Mouse (Mus musculus) spleen, postnatal 14 days (tissue): Measurements from ENCODE around the gene Slc15a4.

Source experiments
- DNase-seq, 2 experiments: peaks; one replicate each; pipeline ENCODE4 v3.0.0; 2021 to 2022; ENCODE audit warnings: low spot score in 2 of 2

Slc15a4 gene

DNA sequence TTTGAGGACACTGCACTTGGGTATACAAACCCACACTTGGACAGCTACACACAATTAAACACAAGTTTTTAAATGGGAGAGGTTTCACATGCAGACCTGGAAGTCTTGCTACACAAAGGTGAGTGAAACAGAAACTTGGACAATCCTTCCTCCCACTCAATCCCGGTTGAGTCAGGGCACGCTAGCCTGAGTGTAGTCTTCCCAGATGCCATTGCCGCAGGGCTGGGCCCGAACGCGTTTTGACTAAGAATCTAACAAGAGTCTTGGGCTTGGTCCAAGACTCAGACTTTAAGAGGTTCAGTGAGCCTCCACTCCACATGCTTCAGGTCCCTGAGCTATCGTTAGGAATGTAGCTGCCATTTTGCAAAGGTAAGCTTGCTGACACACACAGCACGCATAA, 12.3 kb downstream of the Slc15a4 start:
- DNase-seq, result no peak

DNA sequence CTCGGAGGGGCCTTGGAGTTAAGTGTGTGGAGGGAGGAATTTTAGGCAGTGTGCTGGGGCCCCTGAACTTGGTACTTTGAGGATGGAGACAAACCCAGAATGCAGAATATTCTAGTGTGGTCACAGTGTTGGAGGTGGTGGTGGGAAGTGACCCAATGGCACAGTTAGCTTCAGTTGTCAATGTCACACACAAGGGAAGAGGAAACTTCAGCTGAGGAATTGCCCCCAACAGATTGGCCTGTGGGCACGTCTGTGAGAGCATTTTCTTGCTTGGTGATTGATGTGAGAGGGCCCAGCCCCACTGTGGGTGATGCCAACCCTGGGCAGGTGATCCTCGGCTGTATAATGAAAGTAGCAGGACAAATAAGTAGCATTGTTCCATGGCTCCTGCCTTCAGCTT, 13.9 kb downstream of the Slc15a4 start:
- DNase-seq, result no peak

DNA sequence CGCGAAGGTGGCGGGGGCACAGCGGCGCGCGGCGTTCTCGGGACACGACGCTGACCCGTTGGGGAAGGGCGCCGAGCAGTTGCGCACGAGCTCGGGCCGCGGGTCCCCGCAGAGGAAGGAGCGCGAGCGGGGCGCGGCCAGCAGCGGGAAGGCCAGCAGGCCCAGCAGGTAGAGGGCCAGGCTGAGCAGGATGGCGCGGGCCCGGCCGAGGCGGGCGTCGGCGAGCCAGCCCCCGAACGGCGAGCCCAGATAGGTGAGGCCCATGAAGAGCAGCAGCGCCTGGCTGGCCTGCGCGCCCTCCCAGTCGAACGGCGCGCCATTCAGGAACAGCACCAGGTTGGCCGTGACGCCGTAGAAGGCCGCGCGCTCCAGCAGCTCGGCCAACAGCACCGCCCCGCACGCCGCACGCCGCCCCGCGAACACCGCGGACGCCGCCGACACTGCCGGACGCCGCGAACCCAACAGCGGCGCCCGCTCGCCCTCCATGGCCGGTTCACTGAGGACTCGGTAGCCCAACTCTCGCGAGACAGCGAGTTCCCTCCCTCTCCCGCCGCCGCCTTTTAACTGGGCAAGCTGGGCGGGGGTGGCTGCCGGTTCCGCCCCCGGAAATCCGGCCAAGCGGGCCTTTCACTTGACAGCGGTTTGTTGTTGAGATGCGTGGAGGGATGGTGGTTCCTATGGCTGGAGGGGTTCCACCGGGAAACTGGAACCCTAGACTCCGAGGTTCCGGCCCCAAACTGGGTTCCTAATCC, 15.6 kb downstream of the Slc15a4 start:
- DNase-seq, result peak; percentile 88 to 94

DNA sequence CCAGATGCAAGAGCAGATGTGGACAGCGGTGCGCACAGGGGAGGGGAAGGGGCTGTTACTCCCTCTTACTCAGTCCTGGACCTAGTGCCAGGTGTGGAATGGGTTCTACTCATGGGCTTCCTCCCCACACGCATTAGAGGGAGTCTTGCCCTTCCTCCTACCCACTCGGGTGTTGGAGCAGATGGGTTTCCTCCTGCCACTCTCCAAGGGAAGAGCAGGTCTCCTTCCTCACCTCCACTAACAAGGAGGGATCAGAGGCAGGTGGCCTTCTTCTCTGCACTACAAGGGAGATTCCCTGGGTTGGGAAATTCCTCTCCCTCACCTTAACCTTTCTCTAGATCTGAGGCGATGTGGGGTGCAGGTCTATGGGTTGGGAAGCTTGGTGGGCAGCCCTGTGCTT, 16.5 kb downstream of the Slc15a4 start:
- no peak for DNase-seq

DNA sequence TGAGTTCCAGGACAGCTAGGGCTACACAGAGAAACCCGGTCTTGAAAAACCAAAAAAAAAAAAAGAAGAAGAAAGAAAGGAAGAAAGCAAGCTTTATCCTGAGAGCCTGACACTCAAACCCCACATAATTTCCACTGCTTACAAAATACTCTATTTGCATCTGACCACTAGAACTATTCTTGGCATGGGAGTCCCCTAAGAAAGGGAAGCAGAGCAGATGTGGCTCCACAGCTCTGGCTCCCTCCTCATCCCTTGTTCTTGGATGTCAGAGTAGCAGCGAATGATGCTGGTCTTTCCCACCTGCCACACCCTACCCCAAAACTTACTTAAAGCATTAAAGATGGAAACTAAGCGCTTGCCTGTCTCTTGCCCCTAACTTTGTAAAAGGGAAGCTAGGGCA, 17.2 kb downstream of the Slc15a4 start:
- no peak for DNase-seq

DNA sequence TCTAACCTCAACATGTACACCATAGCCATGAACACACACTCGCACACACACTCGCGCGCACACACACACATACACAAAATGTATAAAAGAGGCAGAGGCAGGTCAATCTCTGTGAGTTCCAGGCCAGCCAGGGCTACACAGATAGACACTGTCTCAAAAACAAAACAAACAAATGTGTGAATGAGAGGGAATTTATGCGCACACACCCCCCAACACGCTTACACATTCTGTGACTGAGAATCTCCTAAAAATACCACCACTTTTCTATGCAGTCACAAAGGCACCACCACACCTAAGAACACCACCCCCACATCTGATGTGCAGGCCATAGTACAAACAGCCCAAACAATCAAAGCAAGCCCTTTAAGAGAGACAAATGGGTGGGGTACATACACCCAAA, 20.3 kb downstream of the Slc15a4 start:
- DNase-seq, result no peak

DNA sequence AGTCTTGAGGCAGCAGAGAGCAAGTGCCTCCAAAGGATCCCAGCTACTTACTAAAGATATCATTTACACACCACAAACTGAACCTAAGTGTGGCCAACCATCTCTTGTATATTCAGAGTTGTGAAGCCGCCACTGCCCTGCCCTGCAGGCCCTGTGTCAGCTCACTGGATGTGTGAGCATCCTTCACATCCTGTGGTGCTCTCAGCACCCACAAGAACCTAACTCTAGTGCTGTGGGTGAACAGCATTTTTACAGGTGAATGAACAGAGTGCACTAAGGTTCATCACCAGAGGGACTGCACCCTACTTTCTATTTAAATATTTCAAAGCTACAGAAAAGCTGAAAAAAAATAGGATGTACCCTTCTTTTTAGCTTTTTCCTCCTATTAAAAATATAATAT, 20.8 kb downstream of the Slc15a4 start:
- peak in 1 of 2 experiments; percentile 25 for DNase-seq

DNA sequence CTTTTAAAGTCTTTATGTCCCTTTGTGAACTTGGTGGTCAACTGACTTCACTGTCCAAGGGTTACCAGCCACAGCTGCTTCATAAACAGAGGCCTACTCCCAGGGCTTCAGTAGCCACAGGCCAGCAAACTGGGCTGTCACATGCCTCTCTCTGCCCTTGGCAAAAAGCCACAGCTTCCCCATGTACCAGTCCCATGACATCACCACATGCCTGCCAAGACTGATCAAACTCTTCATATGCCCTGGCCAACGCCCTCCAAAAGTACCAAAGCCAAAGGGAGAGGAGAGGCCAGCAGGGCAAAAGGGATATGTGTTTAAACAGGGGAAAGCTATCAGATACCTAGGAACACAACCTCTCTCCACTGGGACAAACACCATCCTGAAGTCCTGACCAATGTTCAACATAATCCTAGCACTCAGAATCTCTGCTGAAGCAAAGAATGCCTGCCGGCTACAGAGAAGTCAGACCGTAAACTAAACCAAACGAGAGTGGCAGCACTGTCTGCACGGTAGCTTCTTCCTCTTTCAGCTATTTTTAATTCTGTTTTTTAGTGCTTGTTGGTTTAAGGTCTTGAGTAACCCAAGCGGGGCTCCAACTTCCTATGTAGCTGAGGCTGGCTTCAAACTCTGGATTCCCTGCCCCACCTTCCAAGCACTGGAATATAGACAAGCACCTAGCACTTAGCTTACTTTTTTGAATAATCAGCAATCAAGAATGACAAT, 21.7 kb downstream of the Slc15a4 start:
- DNase-seq, result peak; percentile 28 to 33

DNA sequence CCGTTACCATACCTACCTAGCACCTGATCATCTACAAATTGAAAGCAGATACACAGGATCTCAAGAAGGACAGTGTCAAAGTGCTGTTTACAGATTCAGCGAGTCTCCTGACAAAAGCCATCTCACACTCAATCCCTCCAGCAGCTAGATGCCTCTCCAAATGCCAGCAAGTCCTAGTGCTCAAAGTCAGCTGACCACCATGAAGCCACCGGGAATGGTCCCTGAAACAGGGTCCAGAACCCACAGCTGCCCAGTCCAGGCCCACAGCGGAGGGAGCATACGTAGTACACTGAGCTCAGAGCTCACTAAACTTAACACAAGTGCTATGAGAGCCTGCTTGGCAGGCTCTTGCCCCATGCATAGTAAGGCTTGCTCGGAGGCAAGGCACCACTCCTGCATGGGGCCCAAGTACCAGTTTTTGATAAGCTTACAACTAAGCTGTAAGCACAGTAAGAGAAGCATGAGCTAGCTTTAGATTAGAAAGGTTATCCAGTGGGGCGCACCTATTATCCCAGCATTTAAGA, 23.4 kb downstream of the Slc15a4 start:
- DNase-seq, result no peak

DNA sequence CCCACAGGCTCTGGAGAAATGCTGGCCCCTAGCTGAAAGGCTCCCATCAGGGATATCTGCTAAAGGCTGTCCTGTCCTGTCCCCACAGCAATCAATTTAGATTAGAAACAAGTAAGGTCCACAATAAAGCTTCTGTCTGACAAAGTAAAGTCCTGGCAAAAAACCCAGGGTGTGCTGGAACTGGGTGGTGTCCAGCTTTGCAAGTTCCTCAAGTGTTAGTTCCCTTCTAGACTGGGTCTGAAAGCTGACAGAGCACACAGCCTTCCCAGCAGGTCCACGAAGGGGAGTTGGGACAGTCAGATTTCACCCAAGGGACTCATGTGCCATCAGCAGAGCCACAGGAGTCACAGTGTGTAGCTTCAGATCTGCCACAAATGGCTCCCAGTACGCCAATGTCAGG, 25.2 kb downstream of the Slc15a4 start:
- DNase-seq, result no peak

DNA sequence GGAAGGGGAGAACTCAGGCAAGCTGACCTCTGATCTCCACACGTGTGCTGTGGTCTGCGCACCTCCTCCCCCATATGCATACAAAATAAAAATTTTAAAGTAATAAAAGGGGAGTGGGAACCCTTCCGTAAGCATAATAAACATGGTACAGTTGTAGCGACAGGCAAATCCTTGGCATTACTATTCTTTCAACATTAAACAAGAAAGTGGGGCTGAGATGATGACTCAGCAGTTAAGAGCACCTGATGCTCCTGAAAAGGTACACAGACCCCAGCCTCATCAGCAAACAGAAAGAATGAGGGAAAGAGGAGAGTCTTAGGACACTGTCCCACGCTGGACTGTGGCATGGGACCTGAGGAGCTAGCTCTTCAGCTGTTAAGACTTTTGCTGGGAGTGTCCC, 29.7 kb downstream of the Slc15a4 start:
- DNase-seq, result no peak

DNA sequence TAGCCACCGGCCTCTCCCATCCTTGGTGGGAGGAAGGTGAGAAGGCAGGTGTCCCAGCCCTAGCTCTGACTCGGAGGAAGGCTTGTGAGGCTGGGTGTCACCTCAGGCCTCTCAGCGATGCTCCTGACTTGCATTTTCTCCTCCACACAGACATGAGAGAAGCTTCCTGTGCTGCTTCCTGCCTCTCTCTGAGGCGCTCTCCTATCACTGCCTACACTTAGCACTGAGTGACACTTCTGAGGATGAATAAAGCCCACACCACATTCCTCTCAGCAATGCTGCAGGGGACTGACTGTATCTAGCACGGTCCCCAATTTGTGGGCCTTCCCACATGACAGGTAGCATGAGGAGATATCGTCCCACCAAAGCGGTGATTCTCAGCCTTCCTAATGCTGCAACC, 35.8 kb downstream of the Slc15a4 start:
- no peak for DNase-seq

DNA sequence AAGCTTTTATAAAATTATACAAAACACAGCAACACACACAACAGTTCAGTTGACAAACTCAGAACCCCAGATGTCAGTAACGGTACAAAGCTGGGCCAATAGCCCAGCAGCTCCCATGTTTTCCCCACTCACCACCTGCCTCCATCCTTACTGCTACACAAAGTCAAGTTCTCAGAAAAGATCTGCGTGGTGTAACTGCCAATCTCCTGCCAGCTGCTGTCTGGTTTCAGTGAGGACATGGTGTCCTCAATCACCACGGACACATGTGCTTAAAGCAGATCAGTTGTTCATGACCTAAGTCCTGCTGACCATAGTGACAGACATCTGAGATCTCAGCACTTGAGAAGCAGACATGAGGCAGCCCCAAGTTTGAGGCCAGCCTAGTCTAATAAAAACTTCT, 37.0 kb downstream of the Slc15a4 start:
- no peak for DNase-seq

DNA sequence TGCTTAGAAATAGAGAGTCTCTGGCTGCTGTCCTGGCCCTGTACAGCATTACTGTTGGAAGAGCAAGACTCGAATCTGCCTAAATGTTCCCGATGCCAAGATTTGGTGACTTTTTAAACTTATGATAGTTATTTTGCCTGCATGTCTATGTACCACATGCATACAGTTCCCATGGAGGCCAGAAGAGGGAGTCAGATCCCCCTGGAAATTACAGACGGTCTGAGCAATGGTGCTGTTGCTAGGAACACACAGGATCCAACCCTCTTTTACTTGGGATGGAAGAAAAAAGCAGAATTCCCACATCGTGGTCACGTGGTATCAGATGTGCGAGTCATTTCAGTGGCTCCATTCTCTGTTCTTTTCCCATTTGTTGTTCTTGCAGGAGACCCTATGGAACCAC, 39.8 kb downstream of the Slc15a4 start:
- DNase-seq, result no peak

DNA sequence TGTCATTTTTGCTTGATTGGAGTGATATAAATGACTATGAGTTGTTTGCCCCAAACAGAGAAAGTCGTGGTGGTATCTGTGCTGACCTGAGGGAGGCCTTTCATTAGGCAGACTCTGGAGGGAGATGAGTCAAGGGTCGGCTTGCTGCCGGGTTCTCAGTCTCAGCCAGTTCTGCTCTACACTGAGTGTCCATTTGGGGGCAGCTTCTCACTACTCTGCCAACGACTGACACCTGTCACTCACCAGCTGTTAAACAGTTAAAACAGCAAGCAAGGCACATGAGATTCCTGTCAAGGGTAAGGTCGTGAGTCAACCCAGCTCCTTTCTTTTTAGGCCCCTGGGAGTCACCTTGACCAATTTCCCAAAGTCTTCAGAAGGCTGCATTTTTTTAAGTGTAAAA, 40.3 kb downstream of the Slc15a4 start:
- no peak for DNase-seq

DNA sequence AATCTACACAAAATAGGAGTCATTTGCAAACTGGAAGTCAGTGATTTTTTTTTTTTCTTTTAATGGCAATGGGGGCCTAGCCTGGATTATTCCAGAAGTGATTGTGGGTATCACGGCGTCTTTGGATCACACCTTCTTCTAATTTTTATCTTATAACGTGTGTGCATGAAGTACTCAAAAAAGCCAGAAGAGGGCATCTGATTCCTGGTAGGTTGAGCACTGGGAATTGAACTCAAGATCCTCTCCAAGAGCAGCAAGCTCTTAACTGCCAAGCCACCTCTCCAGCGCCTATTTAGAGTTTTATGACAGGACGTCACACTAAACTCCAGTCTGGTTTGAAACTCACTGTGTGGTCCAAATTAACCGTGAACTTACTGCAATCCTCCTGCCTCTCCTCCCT, 44.8 kb downstream of the Slc15a4 start:
- DNase-seq, result no peak

DNA sequence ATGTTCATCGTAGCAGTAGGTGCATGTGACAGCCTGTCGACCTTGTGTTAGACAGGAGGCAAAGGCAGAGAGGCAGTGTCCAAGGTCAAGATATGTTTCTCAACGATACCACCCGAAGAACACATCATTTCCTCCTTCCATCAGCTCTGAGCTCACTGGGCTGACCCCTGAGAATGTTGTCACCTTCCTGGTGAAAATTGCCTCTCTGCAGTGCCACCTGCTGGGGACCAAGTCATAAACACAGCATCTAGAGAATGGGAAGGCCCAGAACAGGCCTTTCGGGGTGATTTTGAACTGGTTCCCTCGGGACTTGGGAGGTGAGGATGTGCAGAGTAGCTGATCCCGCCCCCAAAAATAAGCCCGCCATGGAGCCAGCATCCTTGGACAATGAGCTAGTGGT, 49.0 kb downstream of the Slc15a4 start:
- no peak for DNase-seq

DNA sequence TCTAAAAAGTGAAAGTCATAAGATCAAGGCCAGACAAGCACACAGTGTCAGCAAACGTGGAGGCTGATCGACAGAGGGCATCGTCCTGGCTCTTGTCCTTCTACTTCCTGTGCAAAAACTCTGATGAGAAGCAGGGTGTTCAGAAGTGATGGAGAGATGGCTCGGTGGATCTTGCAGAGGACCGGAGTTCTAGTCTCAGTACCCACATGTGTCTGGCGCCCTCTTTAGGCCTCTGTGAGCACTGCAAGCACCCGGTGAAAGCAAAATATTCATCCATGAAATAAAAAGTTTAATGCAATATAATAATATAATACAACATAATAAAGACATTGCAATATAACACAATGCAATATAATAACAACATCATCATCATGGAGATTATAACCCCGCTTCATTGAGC, 55.3 kb downstream of the Slc15a4 start:
- no peak for DNase-seq

DNA sequence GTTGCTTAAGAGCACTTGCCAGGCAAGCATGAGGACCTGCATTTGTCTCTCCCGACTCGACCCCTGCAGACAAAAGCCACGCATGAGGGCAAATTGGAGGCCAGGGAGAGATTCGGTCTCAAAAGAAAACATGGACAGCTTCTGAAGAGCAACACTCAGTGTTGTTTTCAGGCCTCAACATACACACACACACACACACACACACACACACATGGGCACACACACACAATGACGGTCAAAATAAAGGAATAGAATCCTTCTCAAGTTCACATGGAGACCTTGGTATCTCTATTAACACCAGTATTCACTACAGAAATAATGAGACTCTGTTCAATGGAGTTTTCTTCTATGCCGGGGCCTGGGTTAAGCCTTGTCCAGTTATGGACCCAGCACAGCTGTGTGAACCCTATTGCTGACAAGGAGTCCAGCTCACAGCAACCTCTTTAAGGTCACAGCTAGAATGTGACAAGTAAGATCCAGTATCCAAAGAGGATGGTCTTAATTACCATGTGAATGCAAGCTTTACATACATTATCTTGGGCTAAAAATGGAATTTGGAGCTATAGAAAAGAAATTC, 65.4 kb downstream of the Slc15a4 start:
- no peak for DNase-seq

DNA sequence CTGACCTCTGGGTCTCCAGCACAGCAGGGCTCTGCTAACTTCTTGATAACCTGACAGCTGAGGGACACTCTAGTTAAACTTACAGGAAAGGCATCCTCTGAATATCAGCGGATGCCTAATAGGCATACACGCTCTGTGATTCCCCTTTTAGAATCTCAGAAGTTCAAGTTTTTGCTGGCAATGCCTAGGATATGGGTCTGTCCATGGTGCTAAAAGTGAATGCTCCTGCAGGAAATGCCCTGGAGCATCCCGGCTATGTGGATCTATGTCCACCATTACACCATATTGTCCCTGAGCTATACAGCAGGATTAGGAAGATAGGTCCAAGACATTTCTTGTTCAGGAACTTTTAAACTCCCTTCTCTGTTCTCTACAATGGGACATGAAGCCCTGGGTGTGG, 71.6 kb downstream of the Slc15a4 start:
- no peak for DNase-seq

DNA sequence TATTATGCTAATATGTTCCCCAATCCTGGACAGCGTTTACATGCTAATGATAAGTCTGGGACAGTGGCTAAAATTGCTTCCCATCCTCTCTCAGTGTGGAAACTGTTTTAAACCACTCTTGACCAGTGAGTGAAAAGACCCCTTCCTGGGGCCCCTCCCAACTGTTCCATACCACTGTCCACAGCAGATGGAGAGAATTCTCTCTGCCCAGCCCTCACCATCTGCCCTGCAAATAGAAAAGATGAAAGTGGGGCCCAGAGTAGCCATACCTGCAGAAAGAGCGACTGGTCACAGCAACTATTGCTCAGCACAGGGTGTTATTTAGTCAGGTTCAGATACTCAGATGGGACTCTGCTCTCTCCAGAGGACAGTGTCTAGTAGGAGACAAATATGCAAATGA, 84.6 kb downstream of the Slc15a4 start:
- DNase-seq, result no peak

DNA sequence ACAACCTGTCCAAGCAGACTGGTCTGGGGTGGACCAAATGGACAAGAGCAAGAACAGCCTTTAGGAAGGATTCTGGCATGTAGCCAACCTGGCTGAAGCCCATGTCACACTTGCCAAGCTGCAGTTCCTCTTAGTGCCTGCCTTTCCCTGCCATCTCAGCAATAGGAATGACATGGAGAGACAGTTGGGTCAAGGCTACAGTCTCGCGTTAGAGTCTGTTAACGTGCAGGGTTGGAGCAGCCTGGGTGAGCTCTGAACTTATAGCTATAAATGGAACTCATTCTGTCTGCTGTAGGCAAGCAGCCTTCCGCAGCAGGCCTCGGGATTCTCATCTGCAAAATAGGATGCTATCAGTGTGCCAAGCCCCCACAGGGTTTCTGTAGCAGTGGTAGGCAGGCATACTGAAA, 86.1 kb downstream of the Slc15a4 start:
- no peak for DNase-seq
